Mouse (Mus musculus) subcutaneous adipose tissue, adult 2 months (tissue): ENCODE data around the gene Prss8. TPM values are rescaled to one million over a fixed set of nuclear protein-coding genes. Genes with fewer than 3 reads are reported as not detected.

Source experiments
- polyA plus RNA-seq: library from polyadenylated mRNA; depleted of rRNA; stranded (reverse); fragments of >200 nt; gene quantifications from 2 replicates; pipeline ENCODE4 v1.2.3, GENCODE M21; 2012; ENCODE audit warnings: low replicate concordance; rRNA removed

Gene Prss8
- 0.29 and 50.1 TPM in 2 replicates for polyA plus RNA-seq

DNA sequence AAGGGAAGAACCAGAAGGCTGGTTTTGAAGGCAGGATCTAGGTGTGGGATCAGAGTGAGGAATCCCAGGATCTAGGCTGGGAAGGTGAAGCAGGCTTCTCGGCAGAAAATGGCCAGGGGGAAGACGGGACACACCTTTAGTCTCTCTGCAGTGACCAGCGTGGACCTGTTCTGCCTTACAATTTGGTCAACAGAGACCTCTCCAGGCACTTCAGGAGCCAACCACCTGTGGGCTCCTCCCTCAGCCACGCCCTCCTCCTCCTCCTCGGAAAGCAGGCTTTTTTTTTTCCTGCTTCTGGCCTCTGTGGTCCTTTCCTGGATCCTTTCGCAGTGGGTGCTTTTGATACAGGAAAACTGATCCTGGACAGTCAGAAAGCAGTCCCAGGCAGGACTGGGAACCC is at the start of gene Prss8:
Prss8 (minus strand) TSS at position 182 of the 400 bp plus-strand sequence.

DNA sequence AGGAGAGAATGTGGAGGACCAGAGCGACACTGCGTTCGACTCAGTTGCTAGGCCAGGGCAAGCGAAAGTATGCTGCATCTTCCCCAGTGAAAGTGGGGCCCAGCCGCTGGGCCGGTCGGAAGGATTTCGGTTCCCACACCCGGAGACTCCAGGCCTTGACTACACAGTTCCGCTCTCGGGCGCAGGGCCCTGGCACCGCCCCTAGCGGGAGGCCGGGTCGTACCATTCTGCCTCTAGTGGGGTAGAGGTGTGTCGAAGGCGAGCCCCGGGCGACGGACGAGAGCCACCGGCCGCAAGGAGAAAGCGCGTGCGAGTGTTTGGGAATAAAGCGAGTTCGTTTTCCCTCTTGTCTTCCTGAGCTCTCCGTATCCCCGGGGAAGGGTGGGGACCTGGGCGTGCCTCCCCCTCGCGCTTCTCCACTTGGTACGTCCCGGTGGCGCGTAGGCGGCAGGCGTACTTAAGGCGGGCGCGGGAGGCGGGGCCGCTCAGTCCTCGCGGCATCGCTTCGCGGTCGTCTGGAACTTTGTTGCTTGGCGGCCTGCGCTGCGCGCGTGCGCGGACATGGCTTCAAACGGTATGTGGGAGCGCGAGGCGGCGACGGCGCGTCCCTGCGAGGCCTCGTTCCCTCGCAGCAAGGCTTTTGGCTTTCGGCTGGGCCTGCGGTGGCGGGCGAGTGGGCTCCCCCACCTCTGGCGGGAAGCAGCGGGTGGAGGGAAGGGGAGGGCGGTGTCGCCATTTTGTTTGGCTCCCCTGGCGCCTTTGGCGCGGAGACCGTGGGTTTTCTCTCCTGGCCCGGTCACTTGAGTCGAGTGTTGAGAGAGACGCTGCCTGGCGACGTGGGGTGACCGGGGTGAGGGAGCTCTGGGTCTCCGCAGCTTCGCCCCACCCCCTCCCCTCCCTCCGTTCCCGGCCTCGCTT is 37.4 kb upstream of the Prss8 start, which contains the start of gene Fus:
Fus (plus strand) TSS at position 454 of the 918 bp plus-strand sequence.

DNA sequence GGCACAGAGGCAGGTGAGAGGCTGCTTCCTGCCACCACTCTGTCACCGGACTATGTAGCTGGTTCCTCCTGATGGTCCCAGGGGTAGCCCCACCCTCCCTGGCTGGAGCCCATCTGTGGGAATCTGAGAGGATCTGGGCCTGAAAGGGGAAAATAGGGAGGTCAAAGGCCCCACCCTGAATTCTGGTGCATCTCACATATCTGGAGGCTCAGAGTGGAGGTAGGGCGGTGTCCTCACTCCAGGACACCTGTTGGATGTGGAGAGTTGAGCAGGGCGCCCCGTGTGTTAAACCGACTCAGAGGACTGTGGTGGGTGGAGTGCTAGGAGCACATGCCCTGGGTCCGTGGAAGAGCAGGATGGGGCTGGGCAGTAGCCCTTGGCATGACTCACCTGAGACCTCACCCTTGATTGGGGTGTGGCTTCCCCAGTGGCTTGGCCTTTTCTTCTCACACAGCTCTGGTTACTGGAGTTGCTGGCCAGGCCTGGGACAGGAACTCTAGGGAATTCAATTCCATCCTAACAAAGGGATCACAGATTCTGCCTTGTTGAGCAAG is 16.6 kb upstream of the Prss8 start, which contains the start of gene Prss36:
Prss36 (minus strand) TSS at position 256 of the 554 bp plus-strand sequence.

DNA sequence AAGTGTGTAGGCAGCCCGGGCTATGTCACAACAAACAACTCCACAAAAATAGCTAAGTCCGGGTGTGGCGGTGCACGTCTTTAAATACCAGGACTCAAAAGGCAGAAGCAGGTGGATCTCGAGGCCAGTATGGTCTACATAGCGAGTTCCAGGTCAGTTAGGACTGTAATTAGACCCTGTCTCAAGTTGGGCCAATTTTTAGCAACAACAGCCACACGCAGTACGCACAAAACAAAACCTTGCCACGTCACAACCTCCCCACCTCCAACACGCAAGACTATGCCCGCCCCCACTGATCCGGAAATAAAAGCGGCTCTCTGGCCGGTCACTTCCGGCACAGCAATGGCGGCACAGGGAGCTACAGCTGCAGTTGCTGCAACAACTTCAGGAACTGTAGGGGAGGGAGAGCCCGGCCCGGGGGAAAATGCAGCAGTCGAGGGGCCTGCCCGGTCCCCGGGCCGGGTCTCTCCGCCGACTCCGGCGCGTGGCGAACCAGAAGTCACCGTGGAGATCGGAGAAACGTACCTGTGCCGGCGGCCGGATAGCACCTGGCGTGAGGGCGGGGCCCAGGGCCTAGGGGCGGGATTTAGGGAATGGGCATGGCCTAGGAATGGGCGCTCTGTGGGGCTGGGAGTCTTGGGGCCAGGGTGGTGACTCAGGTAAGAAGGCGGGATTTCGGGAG is 17.6 kb downstream of the Prss8 start, which contains the start of gene Kat8:
Kat8 (plus strand) TSS at position 327 of the 682 bp plus-strand sequence.

DNA sequence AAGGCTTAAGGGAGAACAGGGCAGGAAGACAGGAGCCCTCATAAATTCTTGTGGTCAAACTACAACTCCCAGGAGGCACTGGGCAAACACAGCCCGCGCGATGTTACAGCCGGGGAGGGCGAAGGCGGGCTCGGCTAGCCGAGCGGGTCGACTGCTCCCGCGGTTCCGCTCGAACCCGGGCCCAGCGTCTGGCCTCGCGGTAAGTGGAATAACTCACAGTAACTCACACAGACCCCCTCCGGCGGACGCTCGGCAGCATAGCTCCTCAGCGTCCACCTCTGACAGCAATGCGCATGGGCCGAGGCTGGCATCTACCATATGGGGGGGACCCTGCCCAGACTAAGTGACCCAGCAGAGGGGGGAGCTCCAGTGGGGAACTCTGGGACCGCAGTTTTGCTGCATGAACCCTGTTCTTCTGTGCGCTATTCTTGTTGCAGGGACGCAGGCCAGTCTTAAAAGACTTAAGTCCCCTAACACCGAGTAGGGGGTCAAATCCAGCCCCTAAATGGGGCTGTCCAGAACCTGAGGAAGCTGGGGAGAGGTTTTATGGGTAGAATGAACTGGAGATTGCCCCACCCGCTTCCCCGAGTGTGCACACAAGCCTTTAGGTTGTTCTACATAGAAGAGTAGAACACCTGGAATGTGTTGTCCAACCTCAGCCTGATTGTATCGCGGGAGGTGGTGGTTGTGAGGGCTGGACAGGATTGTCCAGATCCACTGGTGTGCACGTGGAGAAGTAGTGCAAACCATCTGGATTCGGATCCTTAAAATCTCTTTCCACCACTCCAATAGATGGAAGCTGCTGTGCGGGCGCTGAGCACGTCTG is 25.7 kb downstream of the Prss8 start, which contains the start of gene Bckdk:
Bckdk (plus strand) TSS at position 112 of the 826 bp plus-strand sequence.

DNA sequence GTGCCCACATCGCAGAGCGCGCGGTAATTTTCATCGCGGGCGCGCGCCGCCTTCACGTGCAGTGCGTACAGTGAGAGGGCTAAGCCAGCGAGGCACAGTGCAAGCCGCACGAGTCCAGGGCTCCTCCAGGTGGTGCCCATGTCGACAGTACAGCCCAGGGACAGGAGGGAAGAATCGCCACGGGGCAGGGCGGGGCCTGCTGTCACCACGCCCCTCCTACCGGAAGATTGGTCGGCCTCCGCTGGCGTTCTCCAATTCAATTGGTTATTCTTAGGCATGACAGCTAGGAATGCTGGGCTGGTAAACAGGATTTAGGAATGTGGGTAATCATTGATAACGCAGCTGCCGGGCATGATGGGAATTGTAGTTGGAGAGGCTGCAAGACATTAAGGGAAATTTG is 34.5 kb downstream of the Prss8 start, which contains the start of the genes Gm21974 and Vkorc1:
Gm21974 (minus strand) TSS at position 13 of the 400 bp plus-strand sequence.
Vkorc1 (minus strand) TSS at position 176 of the 400 bp plus-strand sequence.

DNA sequence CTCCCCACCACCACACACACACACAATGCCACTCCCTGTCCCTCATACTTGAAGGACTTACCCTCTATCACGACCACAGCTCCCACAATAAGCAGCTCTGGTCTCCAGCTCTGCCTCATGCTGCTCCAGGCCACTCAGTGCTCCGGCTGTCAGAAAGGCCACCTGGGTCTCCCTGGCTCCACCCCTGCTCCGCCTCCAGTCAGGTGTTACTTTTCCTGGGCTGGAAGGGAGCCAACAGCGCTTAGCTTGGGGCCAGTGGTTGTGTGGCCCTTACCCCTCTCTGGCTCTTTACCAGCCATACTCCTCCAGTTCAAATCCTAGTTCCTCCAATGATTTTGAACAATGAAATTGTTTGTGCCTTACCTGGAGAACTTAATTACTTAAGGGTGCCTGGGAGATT is 39.1 kb downstream of the Prss8 start, which contains the start of gene Prss53:
Prss53 (minus strand) TSS at position 173 of the 400 bp plus-strand sequence.

DNA sequence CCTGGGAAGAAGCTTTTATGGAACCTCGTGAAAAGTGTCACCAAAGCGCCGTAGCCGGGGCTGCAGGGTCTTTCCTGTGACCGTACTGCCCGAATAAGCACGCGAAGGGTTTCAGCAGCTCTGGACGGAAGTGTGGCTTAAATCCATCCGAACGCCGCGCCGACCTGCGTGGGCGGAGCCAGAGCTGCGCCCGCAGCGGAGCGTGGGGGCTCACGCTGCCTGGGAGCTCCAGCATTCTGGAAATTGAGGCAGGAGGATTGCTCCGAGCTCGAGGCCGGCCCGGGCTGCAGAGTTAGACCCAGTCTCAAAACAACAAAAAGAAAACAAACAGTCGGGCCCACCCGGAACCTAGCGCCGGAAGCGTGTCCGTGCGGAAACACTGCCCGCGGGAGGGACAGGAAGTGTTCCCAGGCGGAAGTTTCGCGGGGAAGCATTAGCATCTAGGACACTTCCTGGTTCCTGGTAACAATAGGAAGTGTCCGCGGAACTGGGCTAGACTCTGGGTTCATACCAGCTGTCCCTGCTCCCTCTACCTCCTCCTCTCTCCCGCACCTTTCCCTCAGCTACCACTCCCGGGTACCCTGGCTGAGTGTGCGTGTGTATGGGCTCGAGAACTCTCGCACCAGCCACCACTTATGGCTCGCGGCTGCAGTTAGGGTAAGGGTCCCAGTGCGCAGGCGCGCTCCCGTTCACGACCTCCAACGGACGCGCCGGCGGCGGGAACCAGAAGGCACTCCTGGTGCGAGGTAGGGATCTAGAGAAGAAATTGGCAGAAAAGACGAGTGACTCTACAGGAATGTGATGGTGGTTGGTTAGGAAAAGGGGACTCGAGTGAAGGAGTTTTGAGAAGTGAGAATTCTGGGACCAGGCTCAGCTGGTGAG is 53.2 kb downstream of the Prss8 start, which contains the start of gene Zfp668:
Zfp668 (minus strand) TSS at position 362 of the 882 bp plus-strand sequence.

DNA sequence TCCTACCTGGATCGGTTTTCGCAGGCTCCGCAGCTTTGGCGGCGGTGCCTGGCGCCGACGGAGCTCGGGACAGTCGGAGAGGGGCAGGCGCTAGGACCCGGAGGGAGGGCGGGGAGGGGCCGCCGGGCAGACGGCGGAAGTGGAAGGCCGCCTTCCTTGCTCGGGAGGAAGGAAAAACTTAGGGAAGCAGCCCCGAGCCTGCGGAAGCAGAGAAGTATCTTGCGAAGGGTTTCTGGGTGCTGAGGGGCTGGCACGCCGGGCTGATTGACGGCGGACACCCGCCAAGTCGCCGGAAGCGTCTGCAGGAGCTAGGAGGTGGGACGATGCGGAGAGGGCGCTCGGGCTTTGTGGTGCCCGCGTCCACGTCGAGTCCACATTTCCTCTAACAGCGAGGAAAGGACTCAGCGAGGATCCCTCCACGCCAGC is 53.9 kb downstream of the Prss8 start, which contains the start of gene Zfp646:
Zfp646 (plus strand) TSS at position 181 of the 426 bp plus-strand sequence.

Other genes with a start within 250 kb of the Prss8 start
- 15.7 and 47.8 TPM in 2 replicates for gene Bcl7c, start 221.2 kb downstream of the Prss8 start, polyA plus RNA-seq
- gene Ctf1, start 217.4 kb downstream of the Prss8 start, polyA plus RNA-seq: 7.2 and 19.4 TPM in 2 replicates
- gene Ctf2, start 197.9 kb downstream of the Prss8 start, polyA plus RNA-seq: 0.06 TPM in 1 of 2 replicates, not detected in the other
- gene Fbxl19, start 185.6 kb downstream of the Prss8 start, polyA plus RNA-seq: 14.2 and 40.4 TPM in 2 replicates
- gene Orai3, start 160.3 kb downstream of the Prss8 start, polyA plus RNA-seq: 41.3 and 59.8 TPM in 2 replicates
- 9.2 and 15.6 TPM in 2 replicates for gene Setd1a, start 153.4 kb downstream of the Prss8 start, polyA plus RNA-seq
- gene Gm49388, start 144.5 kb downstream of the Prss8 start, polyA plus RNA-seq: not detected in 2 replicates
- gene Hsd3b7, start 129.5 kb downstream of the Prss8 start, polyA plus RNA-seq: 116 and 139 TPM in 2 replicates
- 93.0 and 101 TPM in 2 replicates for gene Stx4a, start 105.8 kb downstream of the Prss8 start, polyA plus RNA-seq
- 26.2 and 31.8 TPM in 2 replicates for gene Stx1b, start 105.6 kb downstream of the Prss8 start, polyA plus RNA-seq
- 12.4 and 27.7 TPM in 2 replicates for gene Zfp646, start 53.9 kb downstream of the Prss8 start, polyA plus RNA-seq
- 4.4 and 8.0 TPM in 2 replicates for gene Zfp668, start 53.3 kb downstream of the Prss8 start, polyA plus RNA-seq
- gene Prss53, start 39.1 kb downstream of the Prss8 start, polyA plus RNA-seq: 3.2 and 5.8 TPM in 2 replicates
- gene Gm21974, start 34.6 kb downstream of the Prss8 start, polyA plus RNA-seq: not detected in 2 replicates
- 258 and 271 TPM in 2 replicates for gene Vkorc1, start 34.5 kb downstream of the Prss8 start, polyA plus RNA-seq
- 153 and 162 TPM in 2 replicates for gene Bckdk, start 26.0 kb downstream of the Prss8 start, polyA plus RNA-seq
- 17.5 and 22.7 TPM in 2 replicates for gene Kat8, start 17.6 kb downstream of the Prss8 start, polyA plus RNA-seq
- 27.9 and 44.9 TPM in 2 replicates for gene Prss36, start 16.6 kb upstream of the Prss8 start, polyA plus RNA-seq
- gene Fus, start 37.4 kb upstream of the Prss8 start, polyA plus RNA-seq: 242 and 409 TPM in 2 replicates
- gene Pycard, start 63.8 kb upstream of the Prss8 start, polyA plus RNA-seq: 16.0 and 64.4 TPM in 2 replicates
- 0.24 and 0.90 TPM in 2 replicates for gene Trim72, start 73.8 kb upstream of the Prss8 start, polyA plus RNA-seq
- 22.6 and 22.9 TPM in 2 replicates for gene Itgam, start 132.5 kb upstream of the Prss8 start, polyA plus RNA-seq
- 0.04 and 0.09 TPM in 2 replicates for gene Gm49368, start 132.6 kb upstream of the Prss8 start, polyA plus RNA-seq
- 4.9 and 10.0 TPM in 2 replicates for gene Itgax, start 199.4 kb upstream of the Prss8 start, polyA plus RNA-seq
- 0.46 and 0.57 TPM in 2 replicates for gene Itgad, start 224.3 kb upstream of the Prss8 start, polyA plus RNA-seq